Mouse (Mus musculus) kidney, postnatal 14 days (tissue): ENCODE results near the gene Thra.

Experiments used
- DNase-seq: peaks from one replicate; pipeline ENCODE4 v3.0.0; 2022; ENCODE audit warnings: mixed read lengths

Gene Thra

GRCm38 (mm10) chr11:98740393-98741050 is at the start of gene Thra:
Gene Thra (plus strand): TSS chr11:98740638.
- peak; percentile 81 for DNase-seq

GRCm38 (mm10) chr11:98693201-98693600 is 47.2 kb upstream of the Thra start:
- DNase-seq, result no peak

- DNase-seq, result no peak
Observed at GRCm38 (mm10) chr11:98693746-98694145, 46.7 kb upstream of the Thra start.

GRCm38 (mm10) chr11:98694301-98694700 is 46.1 kb upstream of the Thra start:
- DNase-seq, result no peak

- DNase-seq, result no peak
Observed at GRCm38 (mm10) chr11:98695408-98695807, 45.0 kb upstream of the Thra start.

- DNase-seq, result no peak
Observed at GRCm38 (mm10) chr11:98696454-98697216, 43.8 kb upstream of the Thra start.

GRCm38 (mm10) chr11:98697225-98697624 is 43.2 kb upstream of the Thra start:
- no peak for DNase-seq

- no peak for DNase-seq
Observed at GRCm38 (mm10) chr11:98698849-98699640, 41.4 kb upstream of the Thra start.

- DNase-seq, result peak; percentile 84
Observed at GRCm38 (mm10) chr11:98699911-98700310, 40.5 kb upstream of the Thra start.

- no peak for DNase-seq
Observed at GRCm38 (mm10) chr11:98701213-98701670, 39.2 kb upstream of the Thra start, which contains the start of gene Csf3. Gene Csf3 (plus strand): TSS chr11:98701263.

GRCm38 (mm10) chr11:98702323-98702722 is 38.1 kb upstream of the Thra start:
- no peak for DNase-seq

GRCm38 (mm10) chr11:98705021-98705420 is 35.4 kb upstream of the Thra start:
- no peak for DNase-seq

- peak; percentile 85 for DNase-seq
Observed at GRCm38 (mm10) chr11:98707401-98708281, 32.8 kb upstream of the Thra start.

GRCm38 (mm10) chr11:98708282-98708956 is 32.0 kb upstream of the Thra start:
- DNase-seq, result peak; percentile 51

GRCm38 (mm10) chr11:98709001-98709741 is 31.3 kb upstream of the Thra start:
- DNase-seq, result peak; percentile 80

- peak; percentile 89 for DNase-seq
Observed at GRCm38 (mm10) chr11:98710416-98711045, 29.9 kb upstream of the Thra start.

- DNase-seq, result no peak
Observed at GRCm38 (mm10) chr11:98711046-98711434, 29.4 kb upstream of the Thra start.

GRCm38 (mm10) chr11:98712009-98712408 is 28.4 kb upstream of the Thra start:
- peak; percentile 57 for DNase-seq

- no peak for DNase-seq
Observed at GRCm38 (mm10) chr11:98713703-98714102, 26.7 kb upstream of the Thra start.

GRCm38 (mm10) chr11:98715946-98716345 is 24.5 kb upstream of the Thra start:
- no peak for DNase-seq
